Mouse (Mus musculus) adrenal gland, postnatal 14 days (tissue): Measurements from ENCODE around the gene Neurog1. TPM values are rescaled to one million over a fixed set of nuclear protein-coding genes. Genes with fewer than 3 reads are reported as not detected.
A peak's percentile ranks its signal among the peaks of the same experiment; 100 is the strongest.

Experiments
- DNase-seq: peaks from one replicate; pipeline ENCODE4 v3.0.0; 2021; ENCODE audit warnings: mixed read lengths
- long read RNA-seq, 2 experiments: library from polyadenylated mRNA; stranded (forward); transcript quantifications; one replicate each; pipeline ENCODE4 v2.0.0; 2021
- total RNA-seq: library from RNA; stranded (reverse); gene quantifications from 2 replicates; pipeline ENCODE4 v1.2.3, GENCODE M21; 2021

Gene Neurog1
- not detected in 2 replicates for total RNA-seq
- long read RNA-seq, experiment 1: 0 reads
- long read RNA-seq, experiment 2: 0 reads

- DNase-seq: no peak
These were observed at the start of gene Neurog1 for GRCm38 (mm10) chr13:56251924-56252619. Gene Neurog1 (minus strand): TSS chr13:56252163.

GRCm38 (mm10) chr13:56299336-56299735 lies 47.4 kb upstream of the Neurog1 start:
- DNase-seq: no peak

GRCm38 (mm10) chr13:56296659-56297020 lies 44.7 kb upstream of the Neurog1 start:
- DNase-seq: no peak

DNA sequence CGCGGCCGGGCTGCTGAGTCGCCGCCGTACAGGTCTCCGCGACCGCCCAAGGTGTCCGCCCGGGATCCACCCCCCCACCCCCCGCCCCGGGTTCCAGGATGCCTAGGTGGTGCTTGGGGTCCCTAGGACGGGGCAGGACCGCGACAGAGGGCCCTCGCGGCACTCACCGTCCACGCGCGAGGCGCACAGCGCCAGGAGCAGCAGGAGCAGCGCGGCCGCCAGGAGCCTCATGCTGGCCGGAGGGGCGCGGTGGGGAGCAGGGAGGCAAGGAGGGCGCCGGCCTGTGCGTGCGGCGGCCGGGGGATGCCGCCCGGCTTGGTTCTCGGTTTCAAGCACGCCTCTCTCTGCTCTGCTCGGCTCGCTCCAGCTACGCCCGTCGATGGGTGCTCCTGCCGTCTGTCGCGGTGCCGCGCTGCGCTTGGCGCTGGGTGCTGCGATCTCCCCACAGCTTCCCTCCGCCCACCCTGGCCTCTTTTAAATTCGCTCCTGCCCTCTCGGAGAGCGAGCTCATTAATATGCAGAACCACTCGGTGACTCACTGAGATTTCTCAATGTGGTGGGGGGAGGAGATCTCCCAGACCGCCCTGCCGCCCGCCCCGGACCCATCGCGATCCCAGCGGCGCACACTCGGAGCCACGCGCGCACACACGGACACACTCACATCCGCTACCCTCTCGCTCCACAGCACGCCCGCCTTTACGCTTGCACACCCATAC lies 44.1 kb upstream of the Neurog1 start, which contains the start of gene Cxcl14:
Gene Cxcl14 (minus strand): TSS at position 609 of the 716 bp plus-strand sequence.
- peak; percentile 66 for DNase-seq

GRCm38 (mm10) chr13:56295586-56295942 lies 43.6 kb upstream of the Neurog1 start:
- no peak for DNase-seq

GRCm38 (mm10) chr13:56294908-56295307 lies 42.9 kb upstream of the Neurog1 start:
- DNase-seq: no peak

- DNase-seq: no peak
These were observed 38.0 kb upstream of the Neurog1 start for GRCm38 (mm10) chr13:56289998-56290397.

DNA sequence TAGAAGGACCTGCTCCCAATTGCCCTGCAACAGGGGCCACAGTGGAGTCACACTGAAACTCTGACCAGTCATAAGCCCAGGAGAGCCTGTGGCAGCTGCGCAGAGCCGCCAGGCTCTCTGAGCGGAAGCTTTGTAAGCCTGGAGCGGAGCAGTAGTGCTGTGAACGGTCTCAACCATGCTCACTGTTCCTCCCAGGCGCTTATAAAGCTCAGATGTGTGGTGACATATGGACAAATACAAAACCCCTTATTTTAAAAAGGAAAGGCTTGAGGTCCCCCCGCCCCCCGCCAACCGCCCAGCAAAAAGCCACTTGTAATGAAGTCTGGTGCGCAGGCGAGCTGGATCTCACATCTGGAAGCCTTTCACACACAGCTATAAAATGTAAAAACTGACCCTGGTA lies 37.3 kb upstream of the Neurog1 start:
- no peak for DNase-seq

- no peak for DNase-seq
These were observed 36.6 kb upstream of the Neurog1 start for GRCm38 (mm10) chr13:56288601-56289000.

GRCm38 (mm10) chr13:56287091-56287490 lies 35.1 kb upstream of the Neurog1 start:
- DNase-seq: no peak

GRCm38 (mm10) chr13:56283321-56283720 lies 31.4 kb upstream of the Neurog1 start:
- no peak for DNase-seq

DNA sequence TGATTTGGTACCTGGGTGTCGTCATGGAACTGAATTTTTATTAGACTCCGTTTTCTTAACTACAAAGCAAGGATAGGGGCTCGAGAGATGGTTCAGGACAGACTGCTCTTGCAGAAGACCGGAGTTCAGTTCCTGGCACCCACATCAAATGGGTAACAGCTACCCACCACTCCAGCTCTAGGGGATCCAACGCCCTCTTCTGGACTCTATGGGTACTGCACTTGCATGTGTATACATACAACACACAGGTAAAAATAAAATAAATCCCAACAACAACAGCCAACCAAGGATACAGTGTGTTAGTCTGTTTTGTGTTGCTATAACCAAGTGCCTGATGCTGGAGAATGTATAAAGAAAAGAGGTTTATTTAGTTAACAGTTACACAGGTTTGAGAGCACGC lies 28.4 kb upstream of the Neurog1 start:
- DNase-seq: no peak

- DNase-seq: peak; percentile 83
These were observed 27.5 kb upstream of the Neurog1 start for GRCm38 (mm10) chr13:56279439-56279838.

DNA sequence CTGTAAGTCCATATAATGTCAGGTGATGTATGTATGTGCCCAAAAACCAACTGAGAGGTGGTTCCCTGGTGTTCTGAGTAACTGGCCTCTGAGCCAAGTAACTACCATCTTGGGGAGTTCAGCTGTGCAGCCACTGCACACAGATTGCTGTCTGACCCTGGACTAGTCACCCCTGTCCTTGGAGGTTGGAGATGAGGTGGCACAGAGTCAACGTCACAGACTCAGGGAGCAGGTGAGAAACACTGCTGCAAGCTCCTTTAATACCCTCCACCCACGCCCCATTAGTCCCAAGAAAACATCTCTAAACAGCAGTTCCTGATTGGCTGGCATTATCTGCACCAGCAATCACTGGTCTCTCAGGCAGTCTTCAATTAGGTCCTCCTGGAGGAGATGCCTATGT lies 23.2 kb upstream of the Neurog1 start:
- DNase-seq: no peak

- DNase-seq: no peak
These were observed 18.2 kb upstream of the Neurog1 start for GRCm38 (mm10) chr13:56270124-56270523.

- no peak for DNase-seq
These were observed 15.4 kb upstream of the Neurog1 start for GRCm38 (mm10) chr13:56267396-56267795.

DNA sequence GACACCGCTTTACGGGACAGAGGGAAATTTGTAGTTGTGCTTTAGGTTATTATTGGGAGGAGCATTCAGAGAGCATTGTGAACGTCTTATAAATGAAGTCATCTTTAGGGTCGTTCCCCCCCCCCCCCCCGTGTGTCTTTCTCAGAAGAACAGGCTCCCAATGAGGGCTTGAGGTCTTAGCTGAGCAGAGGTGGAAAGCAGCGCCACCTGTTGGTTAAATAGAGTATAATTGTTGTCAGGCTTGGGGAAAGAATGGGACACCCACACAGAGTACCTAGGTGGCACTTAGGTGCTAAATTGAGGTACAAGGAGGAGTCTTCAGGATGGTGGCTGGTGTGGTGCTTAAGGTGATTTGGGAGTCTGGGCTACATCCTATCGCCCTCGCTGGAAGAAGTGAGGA lies 14.5 kb upstream of the Neurog1 start:
- peak; percentile 43 for DNase-seq

DNA sequence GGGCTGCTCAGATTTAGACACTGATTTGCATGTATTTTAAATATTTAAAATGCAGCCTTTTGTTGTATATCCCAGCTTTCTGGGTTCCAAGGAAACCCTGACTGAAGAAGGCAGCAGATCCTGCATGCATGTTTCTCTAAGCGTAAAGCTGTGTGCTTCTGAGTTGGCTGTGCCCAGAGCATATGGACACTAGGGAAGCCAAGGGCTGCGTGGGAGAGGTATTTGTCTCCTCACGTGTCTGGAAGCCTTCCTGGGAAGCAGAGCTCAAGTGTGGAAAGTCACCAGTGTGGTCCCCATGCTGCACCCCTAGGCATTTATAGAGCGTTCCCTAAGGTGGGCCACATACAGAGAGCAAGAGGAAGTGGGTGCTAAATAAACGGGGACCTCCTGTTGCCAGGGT lies 13.7 kb upstream of the Neurog1 start:
- DNase-seq: no peak

DNA sequence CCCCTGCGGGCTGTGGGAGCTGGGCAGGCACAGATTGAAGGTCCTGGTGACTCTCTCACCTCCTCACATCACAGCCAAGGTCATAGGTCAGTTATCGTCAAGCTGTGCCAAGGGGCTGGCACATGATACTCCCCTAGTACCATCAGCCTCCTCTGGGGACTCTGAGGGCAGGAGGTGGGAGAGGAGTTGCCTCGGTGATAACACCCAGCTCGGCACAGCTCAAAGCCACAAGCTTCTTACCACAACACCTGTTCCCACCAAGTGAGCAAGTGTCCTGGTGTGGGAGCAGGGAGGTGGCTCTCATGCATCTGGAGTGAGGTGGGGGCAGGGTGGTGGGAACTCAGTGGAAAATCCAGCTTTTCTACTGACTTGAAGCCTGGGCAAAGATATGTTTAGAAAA lies 10.3 kb upstream of the Neurog1 start:
- no peak for DNase-seq

DNA sequence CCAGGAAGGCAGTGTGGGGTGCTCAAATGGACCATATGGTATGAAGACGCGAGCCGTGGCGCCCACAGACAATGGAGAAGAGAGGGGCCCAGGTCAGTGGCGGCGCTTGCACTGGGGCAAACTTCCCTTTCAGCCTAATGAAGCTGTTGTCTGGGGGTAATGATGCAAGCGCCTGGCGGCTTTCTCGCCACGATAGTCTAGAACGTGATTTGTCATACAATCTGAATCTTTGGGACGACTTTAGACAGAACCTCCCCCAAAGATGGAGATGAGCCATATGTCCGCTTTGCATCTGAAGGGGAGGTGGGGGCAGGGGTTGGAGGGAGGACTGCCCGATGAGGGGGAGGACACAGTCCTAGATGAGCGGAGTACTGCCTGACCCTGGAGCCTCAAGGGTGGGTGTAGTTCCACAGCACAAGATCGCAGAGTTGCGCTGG lies 8.4 kb upstream of the Neurog1 start:
- DNase-seq: no peak

- no peak for DNase-seq
These were observed 7.9 kb upstream of the Neurog1 start for GRCm38 (mm10) chr13:56259926-56260250.

GRCm38 (mm10) chr13:56259021-56259925 lies 7.3 kb upstream of the Neurog1 start:
- no peak for DNase-seq
